Mouse (Mus musculus): ENCODE measurements around the gene Ntmt1.

Ntmt1 gene

GRCm38 (mm10) chr2:30826825-30827748, 19.5 kb downstream of the Ntmt1 start:
- peak; percentile 70 to 80 for DNase-seq

GRCm38 (mm10) chr2:30827749-30828475, 20.3 kb downstream of the Ntmt1 start:
- peak; percentile 98 to 99 for DNase-seq

- peak; percentile 60 to 65 for DNase-seq
These were observed 21.7 kb downstream of the Ntmt1 start for GRCm38 (mm10) chr2:30829315-30829714.

GRCm38 (mm10) chr2:30830283-30830795, 22.7 kb downstream of the Ntmt1 start, which contains the start of gene Asb6:
Gene Asb6 (minus strand): TSS chr2:30830333.
- no peak for DNase-seq

DNA sequence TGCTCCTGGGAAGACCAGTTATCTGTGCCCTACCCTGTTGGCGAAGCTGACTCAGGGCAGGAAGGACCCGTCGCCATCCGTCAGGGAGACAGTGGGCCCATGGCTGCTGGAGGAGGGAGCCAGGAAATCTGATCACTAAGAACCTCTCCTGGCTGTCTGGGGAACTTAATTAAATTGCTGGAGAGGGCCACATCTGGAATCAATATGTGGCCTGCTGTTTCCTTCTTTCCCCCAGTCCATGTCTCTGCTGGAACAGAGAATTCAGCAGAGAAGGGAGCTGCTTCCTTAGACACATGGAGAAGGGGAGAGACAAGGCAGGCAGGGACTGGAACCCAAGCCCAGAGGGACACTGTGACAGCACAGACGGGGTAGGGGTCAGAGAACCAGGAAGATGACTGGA, 26.0 kb downstream of the Ntmt1 start:
- no peak for DNase-seq

GRCm38 (mm10) chr2:30834373-30835022, 26.9 kb downstream of the Ntmt1 start, which contains the start of gene Prrx2:
Gene Prrx2 (plus strand): TSS chr2:30834972.
- no peak for DNase-seq

DNA sequence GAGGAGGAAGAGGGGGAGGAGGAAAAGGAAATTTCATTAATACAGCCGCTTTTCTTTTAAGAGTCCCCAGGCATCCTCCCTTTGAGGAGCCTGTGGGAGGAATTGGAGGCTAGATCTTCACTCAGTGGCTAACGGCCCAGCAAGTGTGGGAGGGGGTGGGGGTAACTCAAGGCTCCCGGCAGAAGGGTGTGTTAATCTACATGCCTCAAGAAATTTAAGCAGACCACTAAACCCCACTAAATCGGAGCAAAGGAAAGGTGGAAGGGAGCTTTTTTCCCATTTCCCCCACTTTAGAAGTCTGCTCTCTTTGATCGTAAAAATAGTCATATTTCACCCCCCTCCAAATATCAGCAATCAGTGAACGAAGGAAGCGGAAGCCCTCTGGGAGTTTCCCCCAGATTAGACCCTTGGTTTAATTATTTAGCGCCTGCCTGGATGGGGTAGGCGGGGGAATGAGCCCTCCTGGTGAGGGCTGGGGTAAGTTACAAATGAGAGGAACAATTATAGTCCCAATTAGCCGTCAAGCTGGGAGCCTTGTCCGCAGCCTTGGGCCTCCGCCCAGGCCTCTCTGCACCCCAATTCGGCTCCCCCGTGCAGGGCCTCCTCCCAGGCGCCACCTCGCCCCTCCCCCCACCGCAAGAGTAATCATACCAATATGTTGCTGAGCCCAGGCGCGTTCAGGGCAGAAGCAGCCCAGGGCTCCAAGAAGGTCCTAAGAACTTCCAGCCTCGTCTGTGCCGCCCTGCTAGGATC, 28.8 kb downstream of the Ntmt1 start:
- DNase-seq, result peak; percentile 56 to 69

DNA sequence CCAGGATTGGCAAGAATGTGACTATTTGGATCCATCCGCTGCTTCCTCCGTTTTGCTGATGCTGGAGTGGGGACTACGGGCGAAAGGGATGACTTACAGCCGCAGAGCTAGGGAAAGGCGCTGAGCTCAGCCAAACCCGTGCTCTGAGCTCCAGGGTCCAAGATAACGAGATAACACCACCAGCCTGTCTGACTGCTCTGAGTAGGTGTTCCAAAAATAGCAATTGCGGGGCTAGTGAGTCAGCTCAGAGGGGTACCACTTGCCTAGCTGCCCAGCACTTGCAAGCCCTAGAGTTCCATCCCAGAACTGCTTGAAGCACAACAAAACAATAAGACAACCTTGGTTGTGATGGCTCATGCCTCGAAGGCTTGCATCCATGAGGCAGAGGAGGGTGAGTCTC, 35.0 kb downstream of the Ntmt1 start:
- no peak for DNase-seq

- peak; percentile 62 to 72 for DNase-seq
These were observed 37.8 kb downstream of the Ntmt1 start for GRCm38 (mm10) chr2:30845152-30846070.

DNA sequence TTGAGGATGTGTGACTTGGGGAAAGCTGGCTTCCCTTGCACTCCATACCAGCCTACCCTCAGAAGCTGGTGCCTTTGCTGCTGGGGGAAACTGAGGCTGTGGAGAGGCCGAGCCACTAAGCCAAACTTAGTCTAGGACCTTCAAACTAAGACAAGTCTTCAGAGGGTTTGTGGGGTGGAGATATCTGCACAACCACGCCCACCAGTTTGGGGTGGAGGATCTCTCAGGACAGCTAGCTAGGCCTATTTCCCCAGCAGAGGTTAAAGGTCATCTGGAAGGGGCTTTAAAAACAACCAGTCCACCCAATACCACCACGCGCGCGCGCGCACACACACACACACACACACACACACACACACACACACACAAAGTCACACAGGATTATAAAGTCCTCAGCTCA, 38.6 kb downstream of the Ntmt1 start:
- DNase-seq, result no peak

DNA sequence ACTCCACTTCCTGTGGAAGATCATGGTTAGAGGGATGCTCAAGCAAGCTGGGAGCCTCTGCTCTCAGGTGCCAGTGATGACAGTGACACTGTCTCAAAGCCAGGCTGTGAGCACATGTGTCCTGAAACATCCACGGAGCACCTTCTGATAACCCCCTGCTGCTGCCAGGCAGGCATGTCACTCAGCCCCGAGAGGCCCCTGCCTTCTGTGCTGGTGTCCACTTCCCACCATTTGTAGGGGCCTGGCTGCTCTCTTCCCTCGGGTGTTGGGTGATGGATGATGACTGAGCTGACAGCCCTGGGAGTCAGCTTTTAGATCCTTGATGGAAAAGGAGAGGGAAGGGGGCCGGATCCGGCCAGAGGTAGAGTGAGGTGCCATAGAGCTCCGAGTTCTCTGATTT, 39.1 kb downstream of the Ntmt1 start:
- no peak for DNase-seq

- DNase-seq, result no peak
These were observed 40.6 kb downstream of the Ntmt1 start for GRCm38 (mm10) chr2:30848184-30848583.

DNA sequence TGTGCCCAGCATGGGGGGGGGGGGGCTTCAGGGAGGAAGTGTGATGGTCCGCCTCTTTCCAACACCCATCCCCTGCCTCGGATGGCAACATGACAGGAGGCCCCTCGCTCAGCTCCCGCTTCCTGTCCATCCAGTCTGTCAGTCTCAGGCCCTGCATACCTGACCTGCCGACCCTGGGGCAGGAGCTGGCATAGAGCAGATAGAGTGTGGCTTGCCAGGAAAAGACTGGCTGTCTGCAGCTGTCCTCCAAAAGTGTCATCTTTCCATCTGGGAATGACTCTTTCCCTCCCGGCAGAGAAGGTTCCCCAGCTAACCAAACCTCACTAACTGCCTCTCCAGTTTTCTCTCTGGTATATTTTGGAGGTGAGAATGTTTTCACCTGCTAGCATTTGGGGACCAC, 43.0 kb downstream of the Ntmt1 start:
- DNase-seq, result no peak

DNA sequence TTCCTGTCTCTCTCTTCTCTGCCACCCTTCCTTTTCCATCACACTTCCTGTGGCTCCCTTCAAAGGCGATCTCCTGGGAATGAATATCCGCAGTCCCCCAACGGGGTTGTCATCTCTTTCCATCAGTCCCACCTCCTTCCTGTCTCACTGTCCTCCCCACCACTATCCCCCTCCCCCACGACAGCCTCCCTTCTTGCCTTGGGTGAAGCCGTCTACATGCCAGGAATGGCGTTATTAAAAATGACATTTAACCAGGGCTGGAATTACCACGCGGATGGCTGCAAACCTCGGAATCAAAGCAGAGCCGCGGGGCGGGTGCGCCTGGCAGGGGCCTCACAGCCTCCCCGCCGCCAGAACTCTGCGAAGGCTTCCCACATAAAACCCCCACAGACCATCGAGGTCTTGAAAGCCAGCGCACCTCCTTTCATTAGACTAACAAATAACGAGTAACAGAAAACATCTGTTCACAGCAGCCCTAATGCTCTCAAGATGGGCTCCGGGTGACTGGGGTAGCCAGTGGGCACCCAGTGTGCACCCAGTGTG, 45.2 kb downstream of the Ntmt1 start:
- peak in 1 of 2 experiments; percentile 38 for DNase-seq

DNA sequence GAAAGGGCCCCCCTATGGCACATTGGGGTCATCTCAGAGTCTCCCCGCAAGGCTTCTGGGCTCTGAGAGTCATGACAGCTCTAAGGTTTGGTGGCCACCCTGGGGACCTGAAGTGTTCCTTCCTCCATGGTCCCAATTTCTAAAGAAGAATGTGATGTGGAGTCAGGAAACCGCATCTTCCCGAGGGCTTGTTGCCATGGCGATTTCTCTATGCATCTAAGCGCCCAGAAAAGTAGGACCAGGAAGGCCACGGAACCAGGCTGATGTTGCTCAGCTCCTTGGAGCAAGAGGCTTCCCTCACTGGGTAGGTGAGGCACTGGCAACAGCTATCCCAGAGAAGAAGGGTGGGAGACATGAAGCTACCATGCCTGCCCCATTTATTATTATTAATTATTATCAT, 49.5 kb downstream of the Ntmt1 start:
- DNase-seq, result no peak

DNA sequence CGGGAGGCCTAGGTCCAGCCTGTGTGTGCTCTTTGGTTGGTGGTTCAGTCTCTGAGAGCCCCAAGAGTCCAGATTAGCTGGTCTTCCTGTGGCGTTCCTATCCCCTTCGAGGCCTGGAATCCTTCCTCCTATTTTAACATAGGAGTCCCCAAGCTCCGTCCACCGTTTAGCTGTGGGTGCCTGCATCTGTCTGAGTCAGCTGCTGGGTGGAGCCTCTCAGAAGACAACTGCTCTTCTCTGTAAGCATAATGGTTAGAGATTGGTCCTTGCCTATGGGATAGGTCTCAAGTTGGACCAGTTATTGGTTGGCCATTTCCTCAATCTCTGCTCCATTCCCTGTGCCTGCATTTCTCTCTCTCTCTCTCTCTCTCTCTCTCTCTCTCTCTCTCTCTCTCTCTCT, 52.2 kb downstream of the Ntmt1 start:
- DNase-seq, result no peak

GRCm38 (mm10) chr2:30862081-30862480, 54.5 kb downstream of the Ntmt1 start:
- no peak for DNase-seq

GRCm38 (mm10) chr2:30863574-30863973, 55.9 kb downstream of the Ntmt1 start:
- DNase-seq, result peak; percentile 41 to 50

DNA sequence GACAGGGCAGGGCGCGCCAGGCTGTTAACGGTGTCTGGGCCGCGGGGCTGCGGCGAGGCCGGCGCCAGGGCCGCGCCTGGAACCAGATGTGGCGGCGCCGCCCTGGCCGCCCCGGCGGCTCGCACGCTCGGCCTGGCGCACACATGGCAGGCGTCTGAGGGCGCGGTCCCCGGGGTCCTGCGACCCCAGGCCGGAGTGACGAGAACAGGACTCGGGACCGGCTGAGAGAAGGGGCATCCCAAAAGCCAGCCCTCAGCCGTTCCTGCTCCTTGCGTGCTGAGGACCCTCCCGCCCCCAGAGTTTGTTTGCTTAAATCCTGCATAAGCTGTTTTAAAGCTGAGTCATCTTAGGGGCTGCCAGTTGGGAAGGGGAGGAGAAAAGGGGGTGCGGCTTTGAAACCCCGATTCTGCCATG, 57.3 kb downstream of the Ntmt1 start:
- DNase-seq, result peak in 1 of 2 experiments; percentile 41

DNA sequence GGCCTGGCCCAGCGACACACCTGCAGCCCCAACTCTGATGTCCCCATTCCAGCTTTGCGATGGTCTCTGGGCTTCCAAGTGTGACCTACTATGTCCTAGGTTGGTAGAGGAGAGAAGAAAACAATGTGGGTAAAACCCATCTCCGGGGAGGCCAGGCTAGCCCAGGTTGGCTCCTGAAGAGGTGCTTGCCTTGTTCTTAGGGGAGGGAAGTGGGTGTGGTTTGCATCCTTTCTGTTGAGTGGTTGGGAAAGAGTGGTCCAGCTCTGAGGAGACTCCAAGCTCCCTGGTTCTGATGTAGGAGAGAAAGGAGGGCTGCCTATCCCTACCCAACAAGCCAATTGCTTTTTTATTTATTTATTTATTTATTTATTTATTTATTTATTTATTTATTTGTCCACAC, 57.8 kb downstream of the Ntmt1 start:
- no peak for DNase-seq

- peak in 1 of 2 experiments; percentile 40 for DNase-seq
These were observed 63.2 kb downstream of the Ntmt1 start for GRCm38 (mm10) chr2:30870863-30871262.
